Mouse (Mus musculus): ENCODE measurements at regions not wholly inside any gene's neighbourhood (a gene's known extent, or its start where the extent isn't known, plus 50 kb on each side); places are given as distances from the start of the nearest gene placed in this dataset.

DNA sequence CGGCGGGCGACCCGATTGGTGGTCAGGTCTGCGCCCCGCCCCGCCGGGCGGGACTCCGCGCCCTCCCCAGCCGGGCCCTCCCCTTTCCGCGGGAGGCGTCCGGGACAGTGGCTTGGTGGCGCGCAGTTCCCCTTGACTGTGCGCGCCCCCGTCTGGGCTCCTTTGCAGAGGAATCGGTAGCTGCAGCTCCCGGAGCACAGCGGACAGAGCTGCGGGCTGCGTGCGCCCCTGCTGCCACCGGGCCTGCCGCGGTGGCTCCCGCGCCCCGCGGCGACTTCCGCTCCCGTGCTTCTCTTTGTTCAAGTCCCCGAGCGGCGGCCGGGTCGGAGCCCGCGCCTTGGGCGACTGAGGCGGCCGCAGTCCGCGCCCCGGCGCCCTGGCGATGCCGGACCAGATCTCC is 566.6 kb upstream of the Gm21863 start:
- peak; percentile 11 for DNase-seq

Data from thymus, postnatal 25 days (tissue).